ENCODE assay signal across 21 mouse cellular contexts in the genomic region with DNA sequence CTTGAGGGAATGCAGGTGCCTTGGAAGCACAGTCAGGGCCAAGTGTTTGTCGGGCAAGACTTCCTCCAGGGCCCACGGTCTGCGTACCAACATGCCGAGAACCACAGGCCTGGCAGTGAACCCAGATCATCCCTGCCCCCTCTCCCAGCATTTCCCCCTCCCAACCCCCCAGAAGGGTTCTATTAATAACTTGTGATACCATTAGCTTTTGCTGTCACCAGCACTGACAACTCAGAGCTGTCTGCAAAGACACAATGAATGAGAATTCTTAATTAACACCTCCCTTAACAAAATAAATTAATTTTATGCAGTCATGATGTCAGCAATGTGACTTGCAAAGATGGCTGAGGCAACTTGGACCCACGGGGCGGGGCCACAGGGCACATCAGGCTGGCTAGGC.
DNase-seq lines count a peak whose midpoint lies in the region; ATAC-seq lines count a peak whose summit lies in the region.
"Had no signal": no experiment of that assay in that cellular context is flagged by ENCODE, and none has a peak within 500 bp of the region (broad histone marks: within the 10 kb centered on the region; RNA-seq: fewer than 3 reads in every experiment).

No protein-coding gene starts in this region.

- no peak overlapping the region for H3K27ac ChIP-seq in embryonic facial prominence, embryonic 15.5 days (replicated peaks)
- no peak overlapping the region for H3K27ac ChIP-seq in embryonic facial prominence, embryonic 10.5 days (replicated peaks)
- no peak overlapping the region for H3K27ac ChIP-seq in heart, embryonic 12.5 days (ENCODE audit: poor library complexity, severe bottlenecking)
- H3K27ac ChIP-seq in forebrain, embryonic 16.5 days (ENCODE audit: low read length), result no peak overlapping the region
- H3K27ac ChIP-seq: hindbrain, embryonic 13.5 days; layer of hippocampus, adult 2 months; midbrain, embryonic 10.5 days had no signal

- no peak overlapping the region for H3K4me2 ChIP-seq in embryonic facial prominence, embryonic 15.5 days (replicated peaks)
- no peak overlapping the region for H3K4me2 ChIP-seq in heart, embryonic 12.5 days
- H3K4me2 ChIP-seq in forebrain, embryonic 16.5 days (ENCODE audit: low read length), result no peak overlapping the region
- H3K4me2 ChIP-seq: hindbrain, embryonic 13.5 days had no signal

- no peaks in the 10 kb centered on the region for H3K36me3 ChIP-seq in embryonic facial prominence, embryonic 15.5 days
- no peaks in the 10 kb centered on the region for H3K36me3 ChIP-seq in embryonic facial prominence, embryonic 10.5 days (replicated peaks)
- H3K36me3 ChIP-seq in heart, embryonic 12.5 days, result no peaks in the 10 kb centered on the region
- H3K36me3 ChIP-seq in forebrain, embryonic 16.5 days (ENCODE audit: control insufficient read depth, insufficient read depth), result no peaks in the 10 kb centered on the region
- H3K36me3 ChIP-seq: hindbrain, embryonic 13.5 days; midbrain, embryonic 10.5 days had no signal

- H3K4me3 ChIP-seq in embryonic facial prominence, embryonic 15.5 days (replicated peaks), result no peak overlapping the region
- H3K4me3 ChIP-seq in embryonic facial prominence, embryonic 10.5 days, result no peak overlapping the region
- no peak overlapping the region for H3K4me3 ChIP-seq in heart, embryonic 12.5 days
- H3K4me3 ChIP-seq in forebrain, embryonic 16.5 days (replicated peaks; ENCODE audit: low read length), result no peak overlapping the region
- H3K4me3 ChIP-seq: hindbrain, embryonic 13.5 days; layer of hippocampus, adult 2 months; midbrain, embryonic 10.5 days had no signal

- WGBS in embryonic facial prominence, embryonic 15.5 days, result 58% methylated on average over 6 of the region's 6 CpGs
- 80% methylated on average over 6 of the region's 6 CpGs for WGBS in embryonic facial prominence, embryonic 10.5 days
- WGBS in heart, embryonic 12.5 days, result 67% methylated on average over 6 of the region's 6 CpGs
- 72% methylated on average over 6 of the region's 6 CpGs for WGBS in forebrain, embryonic 16.5 days

- no peaks in the 10 kb centered on the region for H3K27me3 ChIP-seq in embryonic facial prominence, embryonic 15.5 days
- H3K27me3 ChIP-seq in embryonic facial prominence, embryonic 10.5 days (replicated peaks; ENCODE audit: low read depth, poor library complexity, severe bottlenecking), result 0 out of 2 replicates have a peak, but pooled peaks cover 4% of the 10 kb centered on the region
- no peaks in the 10 kb centered on the region for H3K27me3 ChIP-seq in heart, embryonic 12.5 days (replicated peaks)
- no peaks in the 10 kb centered on the region for H3K27me3 ChIP-seq in forebrain, embryonic 16.5 days (replicated peaks; ENCODE audit: control insufficient read depth, insufficient read depth, low read length)

- 0 out of 2 replicates have a peak, but pooled peaks have one; percentile 17 for ATAC-seq in embryonic facial prominence, embryonic 15.5 days (ENCODE audit: insufficient number of reproducible peaks, low FRiP score, low TSS enrichment, low read depth)
- no peak for ATAC-seq in heart, embryonic 12.5 days (ENCODE audit: insufficient number of reproducible peaks, low FRiP score)
- peak; percentile 64 for ATAC-seq in forebrain, embryonic 16.5 days
- ATAC-seq: midbrain, embryonic 16.5 days had no signal

- intact Hi-C loops in heart, postnatal 10 days (cut with DNase I), result no loop called here

- H3K9ac ChIP-seq in embryonic facial prominence, embryonic 15.5 days, result no peak overlapping the region
- H3K9ac ChIP-seq in heart, embryonic 12.5 days, result no peak overlapping the region
- H3K9ac ChIP-seq in forebrain, embryonic 16.5 days (replicated peaks; ENCODE audit: low read depth, low read length), result no peak overlapping the region
- H3K9ac ChIP-seq: hindbrain, embryonic 13.5 days had no signal

- no peaks in the 10 kb centered on the region for H3K9me3 ChIP-seq in embryonic facial prominence, embryonic 15.5 days (replicated peaks)
- no peaks in the 10 kb centered on the region for H3K9me3 ChIP-seq in embryonic facial prominence, embryonic 10.5 days
- no peaks in the 10 kb centered on the region for H3K9me3 ChIP-seq in heart, embryonic 12.5 days (replicated peaks)
- H3K9me3 ChIP-seq in forebrain, embryonic 16.5 days (ENCODE audit: control insufficient read depth, low read length), result no peaks in the 10 kb centered on the region
- H3K9me3 ChIP-seq: hindbrain, embryonic 13.5 days; midbrain, embryonic 10.5 days had no signal

- DNase-seq in embryonic facial prominence, embryonic 10.5 days (ENCODE audit: low spot score), result no peak
- peak; percentile 15 for DNase-seq in heart, adult 8-10 months (ENCODE audit: low spot score)
- DNase-seq in heart, postnatal 10 days, result peak; percentile 42 to 45
- DNase-seq in embryo, embryonic 10 days (ENCODE audit: low spot score), result no peak
- no peak for DNase-seq in ovary, adult 18-20 months (ENCODE audit: low spot score)
- DNase-seq: adrenal gland, postnatal 36 days; cerebellum, adult 11 months; cerebellum, adult 9-11 months; kidney, adult 9 months; kidney, postnatal 25 days; lung, postnatal 10 days; right cerebral cortex, adult 18-20 months; right cerebral cortex, postnatal 4 days; thymus, postnatal 25 days had no signal

- 0 out of 2 replicates have a peak, but pooled peaks cover 4% of the 10 kb centered on the region for H3K4me1 ChIP-seq in embryonic facial prominence, embryonic 15.5 days
- H3K4me1 ChIP-seq in embryonic facial prominence, embryonic 10.5 days, result peaks cover 15% of the 10 kb centered on the region
- peaks cover 15% of the 10 kb centered on the region for H3K4me1 ChIP-seq in heart, embryonic 12.5 days (replicated peaks)
- no peaks in the 10 kb centered on the region; the same call in 1 of the 2 replicates for H3K4me1 ChIP-seq in forebrain, embryonic 16.5 days (replicated peaks; ENCODE audit: control insufficient read depth, insufficient read depth, low read length)
- H3K4me1 ChIP-seq: midbrain, embryonic 10.5 days had no signal

Comparison
In these comparisons a context has a peak if more than half of its experiments do, and no peak if none do; other contexts are left out.
1. DNase-seq: peak in heart, adult 8-10 months (single experiment) and heart, postnatal 10 days (2 of 2); none in embryonic facial prominence, embryonic 10.5 days (single experiment), embryo, embryonic 10 days (single experiment) and ovary, adult 18-20 months (single experiment).